Mouse (Mus musculus) kidney, postnatal 4 days (tissue): Measurements from ENCODE around the gene Lsm14b.

Source experiments
- DNase-seq, 2 experiments: peaks; one replicate each; pipeline ENCODE4 v3.0.0; 2021; ENCODE audit warnings: mixed read lengths in 2 of 2

Lsm14b gene

DNA sequence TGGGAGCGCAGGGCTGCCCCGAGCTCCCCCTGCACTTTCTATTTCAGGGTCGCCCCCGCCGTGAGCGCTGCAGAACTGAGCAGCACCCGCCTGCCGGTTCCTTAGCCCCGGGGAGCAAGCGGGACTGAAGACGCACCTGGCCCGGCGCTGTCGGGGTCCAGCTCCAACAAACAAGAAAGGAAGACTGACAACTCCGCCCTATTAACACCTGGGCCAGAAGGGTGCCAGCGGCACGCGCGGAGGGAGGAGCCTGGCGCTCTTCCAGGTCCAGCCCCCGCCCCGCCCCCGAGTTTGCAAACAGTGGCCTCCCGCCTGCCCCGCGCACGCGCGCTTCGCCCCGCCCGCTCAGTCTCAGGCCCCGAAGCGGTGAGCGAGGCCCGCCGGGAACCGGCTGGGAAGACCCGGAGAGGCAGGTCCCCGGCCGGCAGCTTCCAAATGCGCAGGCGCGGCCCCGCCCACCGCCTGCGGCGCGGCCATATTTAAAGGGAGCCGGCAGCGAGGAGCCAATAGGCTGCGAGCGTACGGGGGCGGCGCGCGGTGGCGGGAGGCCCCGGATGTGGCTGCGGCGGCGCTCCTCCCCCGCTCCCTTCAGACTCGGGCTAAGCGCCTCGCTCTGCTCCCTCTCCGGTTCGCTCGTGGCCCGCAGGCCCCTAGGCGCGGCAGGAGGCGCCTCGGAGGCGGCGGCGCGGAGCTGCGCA, at the start of gene Lsm14b:
Gene Lsm14b, plus strand, starts transcription at position 587 of the 698 bp plus-strand sequence.
- DNase-seq: peak; percentile 98 to 99

DNA sequence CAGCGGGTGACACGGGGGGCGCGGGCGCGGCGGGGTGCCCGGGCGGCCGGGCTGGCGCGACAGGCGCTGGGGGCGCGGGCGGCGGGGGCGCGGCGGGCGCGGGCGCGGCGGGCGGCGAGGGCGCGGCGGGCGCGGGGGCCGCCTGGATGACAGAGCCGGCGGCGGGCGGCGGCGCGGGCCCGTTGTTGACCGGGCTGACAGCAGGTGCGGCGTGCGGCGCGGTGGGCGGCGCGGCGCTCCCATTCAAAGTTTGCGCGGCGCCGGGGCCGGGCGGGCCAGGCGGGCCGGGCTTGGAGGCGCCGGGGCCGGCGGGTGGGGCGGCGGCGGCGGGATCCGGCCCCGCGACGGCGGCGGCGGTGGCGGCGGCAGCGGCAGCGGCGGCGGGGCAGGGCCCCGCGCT, 48.9 kb upstream of the Lsm14b start:
- peak in 1 of 2 experiments; percentile 38 for DNase-seq

DNA sequence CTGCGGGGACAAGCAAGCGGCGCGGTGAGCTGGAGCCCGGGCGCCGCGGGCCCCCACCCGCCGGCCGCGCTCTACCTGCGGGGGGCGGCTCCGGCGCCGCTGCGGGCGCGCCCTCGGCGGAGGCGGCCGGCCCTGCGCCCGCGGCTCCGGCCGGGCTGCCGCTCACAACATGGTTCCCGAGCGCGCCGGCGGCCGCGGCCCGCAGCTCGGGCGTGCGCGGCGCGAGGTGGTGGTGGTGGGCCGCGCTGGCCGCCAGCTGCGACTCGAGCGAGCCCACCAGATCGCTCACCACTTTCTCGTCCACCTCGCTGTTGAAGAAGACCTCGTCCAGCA, 48.5 kb upstream of the Lsm14b start:
- no peak for DNase-seq

DNA sequence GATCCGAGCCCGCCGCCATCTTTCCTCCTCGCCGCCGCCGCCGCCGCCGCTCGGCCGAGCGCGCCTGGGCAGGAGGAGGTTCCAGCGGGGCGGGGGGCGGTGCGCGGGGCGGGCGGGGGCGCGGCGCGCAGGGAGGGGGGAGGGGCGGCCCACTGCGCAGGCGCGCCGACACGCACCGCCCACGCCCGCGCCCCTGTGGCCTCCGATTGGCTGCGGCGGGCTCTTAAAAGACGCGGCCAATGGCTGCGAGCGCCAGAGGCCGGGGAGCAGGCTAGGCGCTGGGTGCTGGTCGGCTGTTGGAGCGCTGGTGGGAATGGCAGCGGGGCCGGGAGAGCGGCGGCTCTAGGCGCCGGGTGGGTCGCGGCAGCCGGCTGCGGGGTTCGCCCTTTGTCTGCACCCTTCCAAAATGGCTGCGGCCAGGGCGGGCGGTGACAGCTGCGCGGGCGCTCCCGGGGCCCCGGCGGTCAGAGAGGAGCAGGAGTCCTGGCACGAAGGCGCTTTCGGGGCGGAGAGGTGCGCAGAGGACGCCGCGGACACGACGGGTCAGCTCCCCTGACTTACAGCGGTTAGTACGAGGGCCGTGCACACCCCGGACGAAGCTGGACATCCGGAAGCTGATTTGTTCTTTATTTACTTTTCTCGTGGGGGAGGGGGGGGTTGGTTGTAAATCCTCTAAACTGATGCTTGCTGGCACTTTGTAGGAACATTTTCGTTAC, 48.0 kb upstream of the Lsm14b start, which contains the start of gene Taf4:
Gene Taf4, minus strand, starts transcription at position 19 of the 716 bp plus-strand sequence.
- DNase-seq: peak; percentile 89 to 94

DNA sequence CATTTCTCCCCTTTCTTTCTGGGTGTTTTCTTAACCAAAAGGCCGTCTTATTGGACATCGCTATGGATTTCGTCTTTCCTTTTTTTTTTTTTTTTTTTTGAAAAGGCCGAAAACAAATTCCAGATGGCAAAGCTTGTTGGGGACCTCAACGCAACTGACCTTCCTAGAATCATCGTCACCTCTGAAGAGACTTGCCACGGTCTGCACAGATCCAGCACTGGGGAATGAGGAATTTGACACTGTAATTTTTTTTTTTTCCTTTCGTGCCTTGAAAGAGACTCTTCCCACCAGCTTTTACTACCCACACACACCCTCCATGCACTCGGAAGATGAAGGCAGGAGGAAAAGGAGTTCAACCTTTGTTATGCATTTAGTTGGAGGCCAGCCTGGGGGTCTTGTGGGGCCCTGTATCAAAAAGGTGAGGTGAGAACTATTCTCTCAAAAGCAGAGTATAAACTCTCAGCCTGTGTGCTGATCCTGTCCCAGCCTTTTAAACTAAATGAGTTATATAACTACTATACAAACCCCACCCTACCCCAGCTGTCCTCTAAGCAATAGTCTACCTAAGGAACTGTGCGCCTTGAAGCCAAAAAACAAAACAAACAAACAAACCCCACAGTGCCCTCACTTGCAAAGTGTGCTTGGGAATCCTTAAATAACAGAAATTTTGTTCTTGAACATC, 47.3 kb upstream of the Lsm14b start:
- peak in 1 of 2 experiments; percentile 8 for DNase-seq

DNA sequence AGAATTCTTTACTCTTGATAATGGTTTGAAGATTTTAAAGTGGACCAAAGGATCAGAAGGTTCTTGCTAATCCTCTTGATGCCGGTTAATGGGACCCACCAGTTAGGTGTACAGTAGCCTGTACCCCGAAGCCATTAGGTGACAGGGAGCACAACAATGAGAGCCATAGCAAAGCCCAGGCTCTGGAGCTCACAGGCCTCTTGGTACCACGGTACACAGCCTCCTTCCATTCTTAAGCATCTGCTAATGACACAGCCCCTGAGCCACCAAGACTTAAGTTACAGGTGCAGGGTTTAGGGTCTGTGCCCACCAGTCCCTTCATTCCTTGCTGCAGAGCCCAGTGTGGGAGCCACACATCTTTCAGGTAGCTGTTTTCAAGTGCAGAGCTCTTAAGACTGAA, 46.5 kb upstream of the Lsm14b start:
- DNase-seq: no peak

DNA sequence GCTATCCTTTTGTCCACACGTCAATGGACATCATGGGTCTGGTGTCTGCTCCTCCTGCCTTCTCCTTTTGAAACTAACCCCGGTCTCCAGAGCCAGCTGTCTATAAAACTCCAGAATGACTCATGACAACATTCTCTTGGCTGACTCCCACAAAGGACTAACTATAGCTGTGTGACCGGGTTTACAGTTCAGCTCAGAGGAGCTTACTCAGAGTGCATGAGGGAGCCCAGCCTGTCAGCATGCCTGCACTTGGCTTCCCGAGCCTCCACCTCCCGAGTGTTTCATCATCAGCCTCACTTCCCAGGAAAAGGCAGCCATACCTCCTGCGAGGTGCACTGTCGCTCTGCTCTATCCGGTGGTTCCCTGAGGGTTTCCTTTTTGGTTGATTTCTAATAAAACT, 45.0 kb upstream of the Lsm14b start:
- peak in 1 of 2 experiments; percentile 27 for DNase-seq

DNA sequence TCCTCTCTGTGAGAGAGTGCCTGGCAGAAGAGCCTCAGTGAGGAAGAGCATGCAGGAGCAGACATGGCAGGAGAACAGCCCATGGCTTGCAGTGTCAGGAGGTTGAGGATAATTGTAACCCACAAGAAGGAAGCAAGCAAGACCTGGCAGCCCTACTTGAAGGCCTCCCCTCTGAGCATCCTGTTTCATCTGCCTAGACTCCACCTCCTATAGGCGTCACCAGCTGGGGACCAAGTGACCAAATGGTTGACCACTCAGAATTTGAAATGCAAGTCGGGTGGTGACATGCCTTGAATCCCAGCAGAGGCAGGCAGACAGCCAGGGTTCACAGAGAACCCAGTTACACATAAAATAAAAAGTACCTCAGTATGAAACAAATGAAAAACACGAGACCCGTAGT, 44.2 kb upstream of the Lsm14b start:
- DNase-seq: no peak

DNA sequence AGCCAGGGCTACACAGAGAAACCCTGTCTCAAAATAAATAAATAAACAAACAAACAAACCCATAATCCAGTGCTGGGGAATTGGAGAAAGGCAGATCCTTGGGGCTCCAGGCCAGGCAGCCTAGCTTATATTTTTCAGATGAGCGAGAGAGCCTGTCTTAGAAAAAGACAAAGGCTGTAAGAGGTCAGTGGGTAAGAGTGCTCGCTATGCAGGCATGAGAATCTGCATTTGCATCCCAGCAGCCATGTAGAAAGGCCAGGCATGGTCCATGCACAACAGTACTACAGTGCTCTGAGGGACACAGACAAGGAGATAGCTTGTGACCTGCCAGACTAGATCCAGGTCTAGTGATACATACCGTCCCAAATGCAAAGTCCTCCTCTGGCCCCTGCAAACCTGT, 42.1 kb upstream of the Lsm14b start:
- DNase-seq: no peak

DNA sequence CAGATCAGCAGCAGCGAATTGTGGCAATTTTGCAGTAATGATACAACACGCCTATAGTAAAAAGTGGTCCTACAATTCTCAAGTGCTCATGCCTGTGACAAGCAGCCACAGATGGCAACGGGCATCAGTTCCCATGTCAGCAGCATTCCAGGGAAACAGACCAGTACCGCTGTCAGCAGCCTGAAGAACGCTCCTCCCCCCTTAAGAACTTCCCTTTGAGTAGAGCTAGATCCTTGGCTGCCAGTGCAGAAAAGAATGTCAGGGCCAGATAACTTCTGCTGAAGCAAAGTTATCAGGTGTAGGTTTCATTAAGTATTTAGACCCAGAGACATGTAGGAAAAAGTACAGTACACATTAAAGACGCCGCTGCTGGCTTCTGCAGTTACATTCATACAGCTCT, 40.0 kb upstream of the Lsm14b start:
- DNase-seq: peak in 1 of 2 experiments; percentile 32

DNA sequence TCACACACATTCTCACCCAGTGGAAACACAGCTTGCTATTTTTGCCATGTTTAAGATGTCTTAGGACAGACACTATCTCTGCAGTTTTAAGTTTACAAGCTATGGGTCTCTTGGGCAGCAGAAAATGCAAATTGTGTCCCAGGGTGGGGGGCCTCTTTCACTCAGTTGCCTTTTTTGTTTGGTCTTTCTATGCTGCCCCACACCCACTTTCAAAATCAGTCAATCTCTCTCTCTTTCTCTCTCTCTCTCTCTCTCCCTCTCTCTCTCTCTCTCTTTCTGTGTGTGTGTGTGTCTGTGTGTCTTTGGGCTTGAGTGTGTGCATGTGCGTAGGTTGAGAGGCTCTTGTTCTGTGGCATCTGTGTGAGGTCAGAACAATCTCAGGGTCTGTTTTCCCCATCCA, 39.1 kb upstream of the Lsm14b start:
- DNase-seq: no peak

DNA sequence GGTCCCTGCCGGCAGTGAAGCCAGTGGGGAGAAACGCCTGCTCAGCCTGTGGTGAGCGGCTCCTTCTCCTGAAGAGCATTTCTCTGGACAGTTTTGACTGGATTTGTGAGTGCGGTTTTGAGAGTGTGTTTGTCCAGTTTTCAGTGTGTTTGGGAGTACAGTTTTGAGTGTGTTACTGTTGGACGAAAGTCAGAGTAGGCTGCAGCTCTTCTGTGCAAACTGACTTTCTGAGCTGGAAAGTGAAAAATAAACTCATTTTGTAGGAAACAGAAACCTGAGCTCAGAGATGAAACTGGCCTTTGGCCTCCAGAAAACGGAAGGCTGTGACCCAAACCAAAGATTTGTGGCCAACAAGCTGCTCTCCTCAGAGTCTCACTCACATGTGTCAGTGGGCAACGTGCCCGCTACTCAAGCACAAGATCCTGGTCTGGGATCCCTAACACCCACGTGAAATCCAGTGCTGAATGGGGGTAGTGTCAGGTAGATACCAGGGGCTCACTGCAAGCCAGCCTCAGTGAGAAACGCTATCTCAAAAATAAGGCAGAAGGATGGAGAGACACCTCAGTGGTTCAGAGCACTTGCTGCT, 38.3 kb upstream of the Lsm14b start:
- no peak for DNase-seq

DNA sequence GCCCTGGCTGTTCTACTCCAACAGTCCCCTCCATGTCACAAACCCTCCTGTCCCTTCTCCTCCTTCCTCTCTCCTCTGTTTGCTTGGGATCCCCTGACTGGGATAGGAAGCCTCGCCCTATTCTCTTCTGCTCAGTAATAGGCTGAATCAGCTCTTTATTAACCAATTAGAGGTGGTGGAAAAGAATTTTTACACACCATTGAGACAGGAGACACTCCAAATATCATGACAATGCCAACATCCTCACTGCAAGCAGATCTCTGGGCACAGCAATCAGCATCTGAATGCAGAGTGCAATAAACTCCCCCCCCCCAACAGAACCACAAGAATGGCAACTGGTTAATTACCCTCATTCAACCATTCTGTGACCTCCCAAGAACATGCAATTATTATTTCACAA, 35.7 kb upstream of the Lsm14b start:
- DNase-seq: no peak

DNA sequence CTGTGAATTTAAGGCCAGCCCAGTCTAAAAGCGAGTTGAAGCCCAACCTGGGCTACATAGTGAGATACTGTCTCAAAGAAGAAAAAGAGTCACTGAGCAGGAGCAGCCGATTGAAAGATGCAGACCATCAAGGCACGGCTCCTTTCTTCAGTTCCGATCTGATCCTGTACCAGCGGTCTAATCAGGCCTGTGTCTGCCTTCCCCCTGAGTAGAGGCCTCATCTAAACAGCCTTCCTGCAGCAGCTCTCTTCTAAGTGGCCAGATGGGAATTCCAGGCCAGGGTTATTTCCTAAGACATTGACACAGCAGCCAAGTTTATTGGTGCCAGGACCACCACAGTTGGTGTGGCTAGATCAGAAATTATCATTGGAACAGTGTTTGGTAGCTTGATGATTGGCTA, 31.7 kb upstream of the Lsm14b start:
- no peak for DNase-seq

DNA sequence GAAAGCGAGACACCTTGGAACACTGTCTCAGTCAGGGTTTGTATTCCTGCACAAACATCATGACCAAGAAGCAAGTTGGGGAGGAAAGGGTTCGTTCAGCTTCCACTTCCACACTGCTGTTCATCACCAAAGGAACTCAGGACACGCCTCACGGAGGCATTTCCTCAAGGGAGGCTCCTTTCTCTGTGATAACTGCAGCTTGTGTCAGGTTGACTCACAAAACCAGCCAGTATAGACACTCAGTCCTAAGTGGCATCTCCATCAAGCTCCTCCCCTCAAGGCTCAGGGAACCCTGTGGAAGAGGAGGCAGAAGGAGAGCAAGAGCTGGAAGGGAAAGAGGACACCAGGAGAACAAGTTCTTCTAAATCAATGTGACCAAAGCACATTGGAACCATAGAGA, 26.4 kb upstream of the Lsm14b start:
- DNase-seq: no peak

DNA sequence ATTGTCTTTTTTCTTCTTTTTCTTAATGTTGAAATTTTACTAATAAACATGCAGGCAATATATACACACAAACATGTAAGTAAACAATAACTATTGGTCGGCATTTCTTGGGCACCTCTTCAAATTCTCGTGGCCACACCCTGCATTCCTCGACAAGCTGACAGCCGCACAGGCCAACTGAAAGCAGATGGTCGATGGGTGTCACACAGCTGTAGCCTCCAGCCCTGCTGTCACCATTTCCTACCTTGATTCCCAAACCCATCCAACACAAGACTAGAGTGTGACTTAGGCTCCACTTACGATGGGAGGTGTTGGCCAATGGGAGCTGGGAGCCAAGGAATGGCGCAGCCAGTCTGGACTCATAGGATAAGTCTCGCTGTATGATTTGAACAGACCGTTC, 23.2 kb upstream of the Lsm14b start:
- DNase-seq: no peak

DNA sequence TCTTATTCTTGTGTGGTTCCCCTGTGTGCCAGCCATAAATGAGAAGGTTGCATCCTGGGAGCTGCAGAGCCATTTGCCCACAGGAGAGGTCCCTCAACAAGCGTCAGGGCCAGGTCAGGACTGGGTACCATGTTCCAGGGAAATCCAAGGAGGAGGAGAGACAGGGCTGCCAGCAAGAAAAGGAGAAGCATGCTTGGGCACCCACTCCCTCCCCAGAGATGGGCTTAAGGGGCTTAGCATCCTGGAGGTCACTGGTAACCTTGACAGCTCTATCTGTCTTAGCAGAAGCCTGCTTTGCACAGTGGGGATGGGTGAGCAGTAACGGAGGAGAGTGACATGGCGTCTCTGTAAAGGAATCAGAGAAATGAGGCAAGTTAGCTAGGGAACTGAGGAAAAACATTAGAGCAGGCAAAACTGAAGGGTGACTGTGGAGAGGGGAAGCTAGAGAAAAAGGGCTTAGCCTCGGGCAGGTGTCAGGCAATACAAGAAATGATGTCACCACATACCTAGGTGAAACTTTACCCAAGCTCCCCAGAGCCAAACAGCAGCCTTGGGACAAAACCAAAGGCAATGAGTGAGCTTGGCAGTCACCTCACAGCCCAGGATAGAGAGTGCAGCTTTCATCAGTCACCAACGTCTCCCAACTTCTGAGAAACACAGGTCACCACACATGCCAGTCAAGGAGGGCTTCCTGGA, 19.0 kb upstream of the Lsm14b start:
- no peak for DNase-seq

DNA sequence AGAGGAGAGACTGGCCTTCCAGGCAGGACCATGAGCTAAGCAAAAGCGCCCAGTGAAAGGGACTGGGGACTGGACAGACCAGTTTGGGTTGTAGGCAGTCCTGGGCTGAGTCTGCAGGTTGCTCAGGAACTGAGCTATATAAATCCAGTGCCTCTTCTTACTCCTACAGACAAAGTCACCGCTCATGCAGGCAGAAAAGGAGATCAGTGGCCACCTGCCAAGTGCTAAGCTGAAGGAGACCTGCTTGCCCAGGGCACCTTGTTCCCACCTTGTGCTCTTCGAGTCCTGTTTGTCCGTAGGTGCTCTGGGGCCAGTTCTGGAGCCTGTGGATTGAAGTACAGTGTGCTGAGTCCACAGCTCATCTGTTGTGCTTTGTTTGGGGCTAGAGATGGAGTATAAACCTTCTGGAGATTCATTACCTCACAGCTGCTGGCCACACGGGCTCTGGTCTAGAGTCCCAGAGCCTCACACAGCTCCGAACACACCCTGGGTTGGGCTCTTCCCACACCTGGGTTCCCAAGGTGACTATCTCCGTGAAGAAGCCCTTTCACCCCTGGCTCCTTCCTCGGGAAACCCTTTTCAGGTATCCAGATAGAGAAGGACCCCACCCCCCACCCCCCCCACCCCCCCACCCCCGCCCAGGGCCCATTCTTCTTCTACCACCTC, 18.3 kb upstream of the Lsm14b start:
- DNase-seq: no peak

DNA sequence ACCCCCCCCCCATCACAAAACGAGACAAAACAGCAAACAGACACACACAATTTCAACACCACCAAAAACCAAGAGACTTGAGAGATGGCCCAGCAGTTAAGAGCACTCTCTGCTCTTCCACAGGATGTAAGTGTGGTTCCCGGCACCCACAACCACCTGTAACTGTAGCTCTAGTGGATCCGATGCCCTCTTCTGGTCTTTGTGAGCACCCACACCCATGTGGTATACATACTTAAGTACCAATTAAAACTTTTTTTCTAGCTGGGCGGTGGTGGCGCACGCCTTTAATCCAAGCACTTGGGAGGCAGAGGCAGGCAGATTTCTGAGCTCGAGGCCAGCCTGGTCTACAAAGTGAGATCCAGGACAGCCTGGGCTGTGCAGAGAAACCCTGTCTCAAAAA, 14.1 kb upstream of the Lsm14b start:
- DNase-seq: no peak

DNA sequence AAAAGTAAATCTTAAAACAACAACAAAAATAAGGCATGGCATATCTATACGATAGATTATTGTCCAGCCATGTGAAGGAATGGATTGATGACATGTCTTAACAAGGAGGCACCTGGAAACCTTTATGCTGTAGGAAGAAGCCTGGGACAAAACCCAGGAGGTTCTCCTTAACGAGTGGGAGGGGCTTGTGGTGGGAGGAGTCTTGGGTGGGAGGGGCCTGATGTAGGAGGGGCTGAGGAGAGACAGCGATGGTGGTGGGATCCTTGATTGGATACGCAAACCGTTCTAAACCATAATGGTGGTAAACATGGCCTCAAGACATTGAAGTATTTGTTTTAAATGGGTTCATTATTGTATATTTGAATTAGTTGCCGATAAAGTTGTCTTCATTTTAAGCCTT, 13.4 kb upstream of the Lsm14b start:
- no peak for DNase-seq

DNA sequence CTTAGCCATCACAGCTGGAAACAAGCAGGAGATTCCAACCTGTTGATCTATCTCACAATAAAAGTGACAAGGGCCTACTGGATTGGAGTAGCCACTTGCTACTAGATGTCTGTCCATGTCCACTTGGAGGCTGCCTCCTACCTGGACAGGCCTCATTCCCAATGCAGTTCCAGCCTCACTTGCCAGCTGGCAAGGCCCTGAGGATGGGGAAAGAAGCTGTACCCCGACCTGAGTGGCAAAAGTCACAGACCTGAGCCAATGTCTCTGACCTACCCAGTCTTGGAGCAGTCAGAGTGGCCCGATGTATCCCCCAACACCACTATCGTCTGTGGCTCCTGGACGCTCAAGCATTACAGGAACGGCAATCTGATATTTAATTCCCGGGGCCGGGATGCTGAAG, 11.1 kb upstream of the Lsm14b start:
- DNase-seq: no peak

DNA sequence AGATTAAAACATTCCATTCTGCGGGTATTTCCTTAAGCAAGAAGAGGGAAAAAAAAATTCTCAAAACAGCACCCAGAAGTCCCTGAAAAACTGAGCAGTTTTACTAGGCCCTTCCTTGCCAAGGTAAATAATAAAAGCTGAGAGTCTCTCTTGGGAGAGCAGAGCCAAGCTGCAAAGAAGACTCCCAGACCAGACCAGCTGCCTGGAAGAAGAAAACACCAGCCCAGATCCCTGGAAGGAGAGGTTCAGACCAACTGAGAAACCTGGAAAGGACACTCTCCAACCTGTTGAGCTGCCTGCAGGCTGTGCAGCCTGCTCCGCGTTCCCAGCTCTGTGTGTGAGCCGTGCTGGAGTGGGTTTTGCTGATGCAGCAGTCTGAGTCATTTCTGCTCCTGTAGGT, 7.2 kb upstream of the Lsm14b start:
- no peak for DNase-seq

DNA sequence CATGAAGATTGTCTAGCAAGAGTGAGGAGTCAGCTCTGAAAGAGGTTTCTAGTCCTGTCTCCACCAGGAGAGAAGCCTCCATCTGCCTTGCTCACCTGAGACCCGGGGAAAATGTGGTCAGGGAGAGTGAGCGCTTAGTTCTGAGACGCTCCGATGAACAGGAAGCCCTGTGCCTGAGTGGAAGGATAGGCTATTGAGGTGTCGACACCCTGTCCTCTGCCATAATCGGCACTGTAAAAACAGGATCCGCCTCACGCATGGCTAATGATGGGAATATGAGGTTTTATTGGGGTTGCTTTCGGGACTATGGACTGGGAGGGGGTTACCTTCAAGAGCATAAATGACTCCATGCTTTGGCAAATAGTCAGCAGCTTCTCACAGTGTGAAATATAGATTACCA, 6.2 kb upstream of the Lsm14b start:
- DNase-seq: no peak
